Mouse (Mus musculus) liver, adult 2 months (tissue): ENCODE results near the gene Gm21818. TPM values are rescaled to one million over a fixed set of nuclear protein-coding genes. Genes with fewer than 3 reads are reported as not detected.
"Not testable (repeated sequence)": the region's sequence is repeated elsewhere in the genome, so short reads cannot be mapped to it uniquely, and the experiment has no call there.

Experiments used
- DNase-seq: peaks from one replicate; pipeline ENCODE4 v3.0.0-alpha.2; 2011; ENCODE audit warnings: low read depth, low spot score; ENCODE audit errors: extremely low read depth
- H3K27ac ChIP-seq: fragments of 200-500 bp; replicated peaks from 2 replicates; pipeline ENCODE4 v1.5.1; 2012; ENCODE audit warnings: low read depth, mild to moderate bottlenecking, control low read depth, inconsistent platforms, low read length; ENCODE audit not compliant: insufficient read depth
- H3K27me3 ChIP-seq: fragments of 200-500 bp; 2 replicates; pipeline ENCODE4 v1.6.1; 2012; ENCODE audit warnings: mild to moderate bottlenecking, moderate library complexity, low read length, inconsistent platforms; ENCODE audit not compliant: control insufficient read depth, insufficient read depth
- H3K36me3 ChIP-seq: fragments of 200-500 bp; 2 replicates; pipeline ENCODE4 v1.6.1; 2012; ENCODE audit warnings: low read length, inconsistent platforms; ENCODE audit not compliant: control insufficient read depth, insufficient read depth
- H3K4me1 ChIP-seq: fragments of 200-500 bp; 2 replicates; pipeline ENCODE4 v1.6.1; 2011; ENCODE audit warnings: low read length; ENCODE audit not compliant: control insufficient read depth, insufficient read depth
- H3K4me3 ChIP-seq: fragments of 200-500 bp; 2 replicates; pipeline ENCODE4 v1.5.1; 2011; ENCODE audit warnings: low read depth, mild to moderate bottlenecking, control low read depth, low read length, moderate library complexity; ENCODE audit not compliant: insufficient read depth
- H3K79me2 ChIP-seq: fragments of 200-500 bp; 2 replicates; pipeline ENCODE4 v1.6.1; 2012; ENCODE audit warnings: inconsistent platforms, mild to moderate bottlenecking, low read length, moderate library complexity; ENCODE audit not compliant: control insufficient read depth, insufficient read depth
- H3K9ac ChIP-seq: fragments of 200-500 bp; 2 replicates; pipeline ENCODE4 v1.6.1; 2012; ENCODE audit warnings: low read depth, mild to moderate bottlenecking, control low read depth, inconsistent platforms, low read length
- WGBS: fragments of 180-500 bp; shearing (Covaris S2); methylation state at CpG from one replicate; pipeline ENCODE4 v1.1.7; 2018; 5-methylcytosine and 5-hydroxymethylcytosine counted together
- polyA plus RNA-seq: library from polyadenylated mRNA; depleted of rRNA; stranded (reverse); fragments of >200 nt; gene quantifications from 2 replicates; pipeline ENCODE4 v1.2.3, GENCODE M21; 2012; rRNA removed
- total RNA-seq: library from RNA; depleted of rRNA; stranded (reverse); fragments of >200 nt; gene quantifications from 2 replicates; pipeline ENCODE4 v1.2.3, GENCODE M21; 2014; rRNA removed

Gm21818 gene
- total and polyA plus RNA-seq, 2 experiments = not detected

DNA sequence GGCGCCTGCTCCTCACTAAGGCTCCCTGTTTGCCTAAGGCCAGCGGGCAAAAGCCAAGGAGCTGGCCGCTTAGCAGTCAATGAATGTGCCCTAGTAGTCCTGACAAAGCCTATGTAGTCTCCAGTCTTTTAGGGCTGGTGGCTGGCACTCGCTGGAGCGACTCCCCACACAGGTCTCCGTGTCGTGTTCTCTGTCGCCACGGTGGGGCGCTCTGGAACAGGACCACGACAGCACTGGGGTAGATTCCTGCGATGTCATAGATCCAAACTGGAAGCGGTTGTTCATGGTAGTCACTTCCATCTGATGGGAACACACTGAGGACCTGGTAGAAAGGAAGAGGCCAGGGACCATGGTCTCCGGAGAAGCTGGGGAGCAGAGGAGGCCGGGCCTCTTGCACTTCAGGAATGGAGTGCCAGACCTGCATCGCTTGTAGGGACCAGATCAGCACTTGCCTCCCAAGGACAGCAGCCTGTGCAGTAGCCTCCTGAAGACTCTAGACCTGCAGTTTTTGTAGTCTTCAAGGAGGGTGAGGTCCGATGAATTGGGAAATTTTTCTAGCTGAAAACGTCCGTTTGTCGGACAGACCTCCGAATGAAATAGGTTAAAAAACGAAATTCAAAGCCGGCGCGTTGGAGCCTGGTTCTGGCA, 50.9 kb downstream of the Gm21818 start:
- H3K36me3 ChIP-seq, H3K27ac ChIP-seq, H3K4me1 ChIP-seq, H3K9ac ChIP-seq, DNase-seq, H3K27me3 ChIP-seq, H3K79me2 ChIP-seq, H3K4me3 ChIP-seq: not testable (repeated sequence)
- whole genome bisulfite sequencing = 94% methylated on average over 16 of the region's 25 CpGs

Other genes with a start within 250 kb of the Gm21818 start
- not detected in 2 replicates for gene Gm21761, start 243.2 kb upstream of the Gm21818 start, total RNA-seq
- gene Gm21761, start 243.2 kb upstream of the Gm21818 start, polyA plus RNA-seq = not detected in 2 replicates
- not detected in 2 replicates for gene B020031M17Rik, start 221.6 kb upstream of the Gm21818 start, total RNA-seq
- not detected in 2 replicates for gene B020031M17Rik, start 221.6 kb upstream of the Gm21818 start, polyA plus RNA-seq
- not detected in 2 replicates for gene Gm36079, start 145.4 kb upstream of the Gm21818 start, total RNA-seq
- not detected in 2 replicates for gene Gm36079, start 145.4 kb upstream of the Gm21818 start, polyA plus RNA-seq
- 0.09 and 0.13 TPM in 2 replicates for gene Gm21188, start 120.2 kb upstream of the Gm21818 start, total RNA-seq
- gene Gm21188, start 120.2 kb upstream of the Gm21818 start, polyA plus RNA-seq = not detected in 2 replicates
- not detected in 2 replicates for gene Gm20767, start 32.2 kb upstream of the Gm21818 start, total RNA-seq
- gene Gm20767, start 32.2 kb upstream of the Gm21818 start, polyA plus RNA-seq = not detected in 2 replicates
- 0.20 and 0.55 TPM in 2 replicates for gene Gm21762, start 43.5 kb downstream of the Gm21818 start, total RNA-seq
- 0.18 TPM in 1 of 2 replicates, not detected in the other for gene Gm21762, start 43.5 kb downstream of the Gm21818 start, polyA plus RNA-seq
- not detected in 2 replicates for gene Gm21731, start 66.7 kb downstream of the Gm21818 start, total RNA-seq
- gene Gm21731, start 66.7 kb downstream of the Gm21818 start, polyA plus RNA-seq = not detected in 2 replicates
- gene AF067061, start 90.7 kb downstream of the Gm21818 start, total RNA-seq = 0.27 TPM in 1 of 2 replicates, not detected in the other
- gene AF067061, start 90.7 kb downstream of the Gm21818 start, polyA plus RNA-seq = not detected in 2 replicates
- gene BC147527, start 128.0 kb downstream of the Gm21818 start, total RNA-seq = 0.18 and 0.47 TPM in 2 replicates
- gene BC147527, start 128.0 kb downstream of the Gm21818 start, polyA plus RNA-seq = not detected in 2 replicates
- not detected in 2 replicates for gene Tcstv3, start 144.4 kb downstream of the Gm21818 start, total RNA-seq
- not detected in 2 replicates for gene Tcstv3, start 144.4 kb downstream of the Gm21818 start, polyA plus RNA-seq